Mouse (Mus musculus) gastrocnemius, adult 8-10 months (tissue): Measurements from ENCODE around the gene Grin2a. TPM values are rescaled to one million over a fixed set of nuclear protein-coding genes. Genes with fewer than 3 reads are reported as not detected.

Experiments used
- DNase-seq, 2 experiments: peaks; one replicate each; pipeline ENCODE4 v3.0.0; 2022; ENCODE audit warnings: low spot score in 2 of 2
- total RNA-seq, 4 experiments: library from RNA; stranded (reverse); gene quantifications; 2 replicates each; pipeline ENCODE4 v1.2.4; 2022

Gene Grin2a
- total RNA-seq: under 1 TPM; 0.04 to 0.70 (median 0.17) TPM

GRCm38 (mm10) chr16:9994951-9995813 lies at the start of gene Grin2a:
TSS of gene Grin2a (minus strand) at chr16:9995560.
- DNase-seq: no peak

- no peak for DNase-seq
Measured at GRCm38 (mm10) chr16:10035582-10036215, 40.3 kb upstream of the Grin2a start.

GRCm38 (mm10) chr16:10033416-10033979 lies 38.1 kb upstream of the Grin2a start:
- DNase-seq: no peak

- no peak for DNase-seq
Measured at GRCm38 (mm10) chr16:10031891-10032290, 36.5 kb upstream of the Grin2a start.

GRCm38 (mm10) chr16:10026741-10027140 lies 31.4 kb upstream of the Grin2a start:
- no peak for DNase-seq

- DNase-seq: no peak
Measured at GRCm38 (mm10) chr16:10009743-10010142, 14.4 kb upstream of the Grin2a start.

GRCm38 (mm10) chr16:10005606-10006005 lies 10.2 kb upstream of the Grin2a start:
- no peak for DNase-seq

- no peak for DNase-seq
Measured at GRCm38 (mm10) chr16:10004096-10004495, 8.7 kb upstream of the Grin2a start.

- no peak for DNase-seq
Measured at GRCm38 (mm10) chr16:10003001-10003400, 7.6 kb upstream of the Grin2a start.

GRCm38 (mm10) chr16:10001601-10002000 lies 6.2 kb upstream of the Grin2a start:
- DNase-seq: no peak

GRCm38 (mm10) chr16:9999926-10000325 lies 4.6 kb upstream of the Grin2a start:
- no peak for DNase-seq

GRCm38 (mm10) chr16:9997931-9998330 lies 2.6 kb upstream of the Grin2a start:
- DNase-seq: no peak

GRCm38 (mm10) chr16:9995814-9996210 lies 452 bp upstream of the Grin2a start:
- no peak for DNase-seq

GRCm38 (mm10) chr16:9994041-9994950 lies 1.1 kb downstream of the Grin2a start:
- no peak for DNase-seq

- no peak for DNase-seq
Measured at GRCm38 (mm10) chr16:9993255-9994040, 1.9 kb downstream of the Grin2a start.

GRCm38 (mm10) chr16:9992773-9993221 lies 2.6 kb downstream of the Grin2a start:
- DNase-seq: no peak

- DNase-seq: no peak
Measured at GRCm38 (mm10) chr16:9992076-9992772, 3.1 kb downstream of the Grin2a start.

GRCm38 (mm10) chr16:9985041-9985440 lies 10.3 kb downstream of the Grin2a start:
- no peak for DNase-seq

GRCm38 (mm10) chr16:9980641-9981040 lies 14.7 kb downstream of the Grin2a start:
- no peak for DNase-seq

- no peak for DNase-seq
Measured at GRCm38 (mm10) chr16:9978173-9978572, 17.2 kb downstream of the Grin2a start.
